Mouse (Mus musculus): ENCODE measurements around the gene Rimbp2. TPM values are rescaled to one million over a fixed set of nuclear protein-coding genes. Genes with fewer than 3 reads are reported as not detected.

Rimbp2 gene
- total and polyA plus RNA-seq, 3 experiments = not detected

GRCm38 (mm10) chr5:128852791-128853190, 100.5 kb downstream of the Rimbp2 start:
- no peaks in the 10 kb centered on the region for H3K27me3 ChIP-seq (ENCODE audit: control insufficient read depth in 1 of 2, insufficient read depth in 2 of 2, low read length in 2 of 2)
- no peaks in the 10 kb centered on the region for H3K36me3 ChIP-seq (ENCODE audit: control insufficient read depth in 1 of 2, insufficient read depth in 2 of 2, low read length in 2 of 2)
- no peak overlapping the region for H3K27ac ChIP-seq (ENCODE audit: control insufficient read depth, low read depth, low read length)
- no peak overlapping the region for H3K9ac ChIP-seq (ENCODE audit: control insufficient read depth, low read depth, low read length, poor library complexity, severe bottlenecking)
- no peaks in the 10 kb centered on the region for H3K9me3 ChIP-seq (replicated peaks; ENCODE audit: insufficient read depth, low read length)
- no peaks in the 10 kb centered on the region for H3K4me1 ChIP-seq (ENCODE audit: control insufficient read depth in 1 of 2, insufficient read depth in 2 of 2, low read length in 2 of 2)
- no peak overlapping the region for H3K4me3 ChIP-seq (ENCODE audit: control insufficient read depth in 1 of 2, insufficient read depth in 1 of 2, low read depth in 2 of 2, low read length in 2 of 2)
- H3K79me2 ChIP-seq (ENCODE audit: control insufficient read depth, insufficient read depth, low read length, poor library complexity) = no peaks in the 10 kb centered on the region
- DNase-seq (ENCODE audit: low read depth, low spot score) = no peak
- no peak for TF ChIP-seq CHD2 (IDR thresholded peaks at IDR 0.05; ENCODE audit: low read length)
- no peak for TF ChIP-seq POLR2A (IDR thresholded peaks at IDR 0.05; ENCODE audit: control insufficient read depth in 1 of 2, insufficient read depth in 1 of 2, low read depth in 1 of 2, low read length in 2 of 2, poor library complexity in 1 of 2)
- no peak for TF ChIP-seq SIN3A (IDR thresholded peaks at IDR 0.05; ENCODE audit: low read length)
- no peak for TF ChIP-seq SMC3 (IDR thresholded peaks at IDR 0.05; ENCODE audit: low read depth, low read length)
- no peak for TF ChIP-seq ZNF384 (IDR thresholded peaks at IDR 0.05; ENCODE audit: low read depth, low read length)
- TF ChIP-seq MXI1 (IDR thresholded peaks at IDR 0.05; ENCODE audit: low read depth, low read length) = no peak
- TF ChIP-seq ETS1 (IDR thresholded peaks at IDR 0.05; ENCODE audit: low read depth, low read length) = no peak
- TF ChIP-seq ZMIZ1 (IDR thresholded peaks at IDR 0.05; ENCODE audit: low read depth, low read length) = no peak
- no peak for TF ChIP-seq MAFK (IDR thresholded peaks at IDR 0.05; ENCODE audit: borderline replicate concordance, low read depth, low read length)
- no peak for TF ChIP-seq MEF2A (IDR thresholded peaks at IDR 0.05; ENCODE audit: extremely low read depth, insufficient replicate concordance, low read depth, low read length, poor library complexity, severe bottlenecking)

DNA sequence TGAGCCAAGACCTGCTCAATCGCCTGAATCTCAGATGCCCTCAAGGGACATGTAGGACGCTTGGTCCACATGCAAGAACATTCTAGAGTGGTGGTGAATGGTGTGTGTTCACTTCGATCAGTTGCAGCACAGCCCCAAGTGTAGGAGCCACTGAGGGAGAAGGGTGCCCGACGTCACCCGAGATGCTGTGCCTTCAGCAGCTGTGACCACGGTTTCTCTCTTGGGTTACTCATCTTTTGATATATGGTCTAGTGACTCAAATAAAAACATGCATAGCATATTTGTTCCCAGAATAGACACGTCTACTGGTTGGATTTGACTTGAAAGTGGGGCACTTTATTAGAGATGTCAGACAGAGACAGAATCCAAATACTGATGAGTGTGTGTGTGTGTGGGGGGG, 105.5 kb downstream of the Rimbp2 start:
- Histone ChIP-seq H3K27ac (ENCODE audit: control insufficient read depth, low read depth, low read length) (no peak overlapping the region), H3K9ac (ENCODE audit: control insufficient read depth, low read depth, low read length, poor library complexity, severe bottlenecking) (no peak overlapping the region), H3K4me1 (ENCODE audit: control insufficient read depth in 1 of 2, insufficient read depth in 2 of 2, low read length in 2 of 2) (no peaks in the 10 kb centered on the region), H3K79me2 (ENCODE audit: control insufficient read depth, insufficient read depth, low read length, poor library complexity) (no peaks in the 10 kb centered on the region), H3K36me3 (ENCODE audit: control insufficient read depth in 1 of 2, insufficient read depth in 2 of 2, low read length in 2 of 2) (no peaks in the 10 kb centered on the region), H3K9me3 (replicated peaks; ENCODE audit: insufficient read depth, low read length) (no peaks in the 10 kb centered on the region), H3K4me3 (ENCODE audit: control insufficient read depth in 1 of 2, insufficient read depth in 1 of 2, low read depth in 2 of 2, low read length in 2 of 2) (no peak overlapping the region), H3K27me3 (ENCODE audit: control insufficient read depth in 1 of 2, insufficient read depth in 2 of 2, low read length in 2 of 2) (no peaks in the 10 kb centered on the region)
- no peak for DNase-seq (ENCODE audit: low read depth, low spot score)
- no peak for TF ChIP-seq ZMIZ1 (IDR thresholded peaks at IDR 0.05; ENCODE audit: low read depth, low read length)
- no peak for TF ChIP-seq USF2 (IDR thresholded peaks at IDR 0.05; ENCODE audit: borderline replicate concordance in 1 of 2, insufficient read depth in 1 of 2, low read depth in 1 of 2, low read length in 2 of 2)
- no peak for TF ChIP-seq CHD1 (IDR thresholded peaks at IDR 0.05; ENCODE audit: low read depth, low read length)
- TF ChIP-seq RAD21 (IDR thresholded peaks at IDR 0.05; ENCODE audit: low read depth, low read length) = no peak
- TF ChIP-seq ZNF384 (IDR thresholded peaks at IDR 0.05; ENCODE audit: low read depth, low read length) = no peak
- no peak for TF ChIP-seq TBP (IDR thresholded peaks at IDR 0.05; ENCODE audit: low read depth, low read length)
- TF ChIP-seq ZC3H11A (IDR thresholded peaks at IDR 0.05; ENCODE audit: low read depth, low read length) = no peak
- no peak for TF ChIP-seq HCFC1 (IDR thresholded peaks at IDR 0.05; ENCODE audit: low read depth, low read length)

Measured in MEL (cell line).